Mouse (Mus musculus) kidney, postnatal 36 days (tissue): Measurements from ENCODE around the gene Ankrd13a.

Experiments used
- DNase-seq, 2 experiments: peaks; one replicate each; pipeline ENCODE4 v3.0.0; 2021 to 2022; ENCODE audit warnings: mixed read lengths in 2 of 2

The Ankrd13a gene

DNA sequence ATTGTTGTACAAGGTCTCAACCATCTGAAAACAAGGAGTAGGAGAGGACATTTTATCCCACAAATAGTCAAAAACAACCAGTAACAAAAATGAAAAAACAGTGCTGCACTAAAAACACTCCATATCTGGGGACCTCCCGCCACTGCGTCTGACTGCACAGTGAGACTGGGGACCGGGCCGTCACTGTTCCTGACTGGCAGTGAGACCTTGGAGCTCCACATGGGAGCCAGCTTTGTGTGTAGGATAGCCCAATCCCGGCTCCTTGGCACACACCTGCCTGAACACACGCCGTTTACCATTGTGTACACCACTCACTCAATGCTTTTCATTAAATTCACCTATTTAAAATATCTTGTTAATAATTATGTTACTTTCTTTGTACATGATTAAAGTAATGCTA is 7.3 kb upstream of the Ankrd13a start:
- DNase-seq: no peak

DNA sequence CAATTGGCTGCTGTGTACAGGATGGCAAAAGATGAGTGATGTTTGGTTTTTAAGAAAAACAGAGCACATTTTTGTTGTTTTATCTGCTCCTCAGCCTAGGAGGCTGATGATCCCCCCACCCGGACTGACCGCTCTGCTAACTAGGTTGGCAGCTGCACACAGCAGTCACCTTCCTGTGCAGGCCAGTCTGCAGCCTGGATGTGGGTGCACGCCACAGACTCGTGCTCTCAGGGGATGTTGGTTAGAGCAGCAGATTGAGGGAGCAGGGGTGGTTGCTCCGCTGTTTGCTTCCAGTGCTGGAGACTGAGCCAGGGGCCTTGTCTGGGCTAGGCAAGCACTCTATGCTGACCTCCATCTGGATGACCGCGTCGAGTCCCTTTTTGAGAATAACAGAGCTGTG is 4.7 kb upstream of the Ankrd13a start:
- no peak for DNase-seq

DNA sequence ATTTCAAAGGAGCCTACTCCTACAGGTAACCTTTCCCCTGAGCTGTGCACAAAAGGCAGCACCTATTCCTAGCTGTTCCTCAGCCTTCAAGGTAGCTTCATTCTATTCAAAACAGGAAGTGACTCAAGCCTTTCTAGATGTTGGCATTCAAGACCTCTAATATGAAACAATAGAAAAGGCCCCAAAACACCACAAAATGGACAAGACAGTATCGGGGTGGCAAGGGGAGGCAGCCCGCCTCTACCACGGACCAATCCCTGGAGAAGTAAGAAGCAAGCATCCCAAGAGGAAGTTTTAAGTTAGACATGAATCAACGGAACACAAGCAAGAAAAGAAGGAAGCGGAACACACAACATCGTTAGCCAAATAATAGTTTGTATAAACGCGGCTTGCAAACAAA is 2.7 kb upstream of the Ankrd13a start:
- no peak for DNase-seq

DNA sequence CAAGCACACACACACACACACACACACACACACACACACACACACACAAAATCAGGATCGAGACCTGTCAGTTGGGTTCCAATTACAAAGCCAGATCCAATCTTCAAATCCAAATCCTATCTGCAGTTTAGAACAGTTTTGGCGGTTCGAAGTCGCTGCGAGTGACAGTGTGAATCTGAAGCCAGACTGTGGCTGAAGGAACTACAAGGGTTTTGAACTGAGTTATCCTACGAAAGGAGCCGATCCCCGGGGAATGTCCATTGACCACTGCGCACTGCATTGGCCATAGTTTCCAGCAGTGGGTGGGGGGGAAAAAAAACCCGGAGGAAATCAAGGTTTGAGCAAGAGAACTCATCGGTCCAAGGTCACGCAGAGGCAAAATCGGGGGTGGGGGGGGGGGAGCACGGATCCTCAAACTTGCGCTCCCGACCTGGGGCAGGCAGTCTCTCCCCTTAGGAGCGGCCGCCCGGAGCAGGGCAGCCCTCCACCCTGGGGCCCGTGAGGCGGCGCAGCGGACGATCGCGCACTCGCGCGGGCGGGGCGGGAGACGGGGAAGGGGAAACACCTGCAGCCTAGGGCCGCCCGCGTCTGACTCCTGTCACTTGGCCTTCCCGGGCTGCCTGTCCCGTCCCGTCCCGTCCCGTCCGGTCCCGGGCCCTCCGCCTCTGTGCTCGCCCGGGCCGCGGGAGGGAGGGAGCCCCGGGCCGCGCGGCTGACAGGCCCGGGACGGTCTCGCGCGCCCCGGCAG is 1.8 kb upstream of the Ankrd13a start:
- peak; percentile 50 to 72 for DNase-seq

DNA sequence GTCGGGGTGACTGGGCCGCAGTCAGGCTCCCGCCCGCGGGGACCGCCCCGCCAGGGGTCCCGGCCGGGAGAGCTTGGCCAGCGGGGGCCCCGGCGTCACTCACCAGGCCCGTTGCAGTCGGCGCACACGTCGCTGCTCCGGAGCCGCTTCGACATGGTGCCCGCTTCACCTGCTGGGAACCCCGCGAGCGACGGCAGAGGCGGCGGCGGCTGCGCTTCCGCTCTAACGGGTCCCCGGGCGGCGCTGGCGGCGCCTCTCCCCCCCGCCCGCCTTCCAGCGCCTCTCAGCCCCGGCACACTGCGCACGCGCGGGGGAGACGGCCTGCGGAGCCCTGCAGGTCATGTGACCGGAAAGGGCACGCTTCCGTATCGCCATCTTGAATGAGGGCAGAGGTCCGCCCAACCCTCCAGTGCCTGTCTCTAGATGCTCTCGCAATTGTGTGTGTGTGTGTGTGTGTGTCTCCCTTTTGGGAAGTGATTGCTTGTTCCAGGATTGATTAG is 1.2 kb upstream of the Ankrd13a start:
- DNase-seq: peak; percentile 98 to 99

DNA sequence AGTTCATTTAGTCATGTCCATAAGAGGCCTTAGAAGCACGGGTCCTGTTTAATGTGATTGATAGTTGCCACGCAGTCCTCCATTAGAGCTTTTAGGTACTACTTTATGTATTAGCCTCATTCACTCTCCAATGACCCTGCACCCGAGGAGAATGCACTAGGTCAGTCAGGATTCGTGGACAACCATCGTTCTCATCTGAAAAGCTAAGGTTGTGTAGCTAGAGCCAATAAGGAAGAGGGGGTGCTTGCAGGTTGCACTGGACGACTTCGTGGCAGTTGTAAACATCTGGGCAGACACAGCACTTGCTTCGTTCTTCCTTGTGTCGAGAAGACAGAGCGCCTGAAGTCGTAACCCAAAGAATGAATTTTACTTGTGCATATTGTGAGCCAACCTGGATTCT is 697 bp upstream of the Ankrd13a start:
- peak in 1 of 2 experiments; percentile 27 for DNase-seq

DNA sequence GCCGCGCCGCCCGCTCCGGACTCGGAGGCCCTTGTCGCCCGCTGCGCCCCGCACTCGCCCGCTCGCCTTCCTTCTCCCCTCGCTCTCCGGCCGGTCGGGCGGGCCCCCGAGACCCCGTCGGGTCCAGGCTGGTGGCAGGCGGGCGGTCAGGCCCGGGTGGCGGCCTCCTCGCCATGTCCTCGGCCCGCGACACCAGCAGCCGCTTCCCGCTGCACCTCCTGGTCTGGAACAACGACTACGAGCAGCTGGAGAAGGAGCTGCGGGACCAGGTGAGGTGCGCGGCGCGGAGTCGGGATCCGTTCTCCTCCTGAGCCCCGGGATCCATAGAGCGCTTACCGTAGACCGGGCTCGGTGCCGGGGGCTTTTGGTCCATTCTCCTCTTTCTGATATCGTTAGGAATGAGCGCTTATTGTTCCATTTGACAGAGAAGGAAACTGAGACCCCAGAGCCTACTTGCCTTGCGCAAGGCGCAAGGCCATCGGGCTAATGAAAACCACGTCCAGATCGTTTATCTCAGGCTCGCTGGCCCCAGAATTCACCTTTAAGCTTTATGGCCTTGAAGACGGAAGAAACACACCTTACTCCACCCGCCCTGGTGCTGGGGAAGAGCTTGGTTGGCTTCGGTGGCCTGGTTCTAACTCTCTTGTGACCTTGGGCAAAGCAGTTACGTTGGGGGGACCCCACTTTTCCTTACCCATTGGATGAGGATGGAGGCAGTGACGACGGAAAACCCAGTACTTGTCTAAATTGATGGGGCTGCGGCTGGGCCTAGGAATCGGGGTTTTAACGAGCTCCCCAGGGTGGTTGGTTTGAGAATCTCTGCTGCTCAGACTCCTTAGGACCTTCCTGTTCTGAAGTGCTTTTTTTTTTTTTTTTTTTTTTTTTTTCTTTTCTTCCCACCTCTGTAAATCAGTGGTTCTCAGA is 841 bp downstream of the Ankrd13a start, which contains the start of gene Git2:
Gene Git2, minus strand, starts transcription at position 462 of the 924 bp plus-strand sequence.
- DNase-seq: peak in 1 of 2 experiments; percentile 46

DNA sequence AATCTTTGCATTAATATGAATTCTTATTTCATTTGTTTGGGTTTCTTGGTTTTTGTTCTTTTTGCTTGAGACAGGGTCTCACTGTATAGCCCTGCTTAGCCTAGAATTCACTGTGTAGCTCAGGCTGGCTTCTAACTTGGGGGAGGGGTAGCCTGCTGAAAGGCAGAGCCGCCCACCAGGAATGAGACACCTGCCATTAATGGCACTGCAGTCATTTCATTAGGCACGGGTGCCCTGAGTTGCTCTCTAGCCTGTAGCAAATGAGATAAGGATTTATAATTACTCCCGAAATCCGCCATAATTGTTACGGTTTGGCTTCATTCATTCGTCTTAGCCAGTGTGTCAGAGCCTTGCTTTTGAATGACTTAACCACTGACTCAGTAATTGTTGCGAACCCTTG is 1.7 kb downstream of the Ankrd13a start:
- no peak for DNase-seq

DNA sequence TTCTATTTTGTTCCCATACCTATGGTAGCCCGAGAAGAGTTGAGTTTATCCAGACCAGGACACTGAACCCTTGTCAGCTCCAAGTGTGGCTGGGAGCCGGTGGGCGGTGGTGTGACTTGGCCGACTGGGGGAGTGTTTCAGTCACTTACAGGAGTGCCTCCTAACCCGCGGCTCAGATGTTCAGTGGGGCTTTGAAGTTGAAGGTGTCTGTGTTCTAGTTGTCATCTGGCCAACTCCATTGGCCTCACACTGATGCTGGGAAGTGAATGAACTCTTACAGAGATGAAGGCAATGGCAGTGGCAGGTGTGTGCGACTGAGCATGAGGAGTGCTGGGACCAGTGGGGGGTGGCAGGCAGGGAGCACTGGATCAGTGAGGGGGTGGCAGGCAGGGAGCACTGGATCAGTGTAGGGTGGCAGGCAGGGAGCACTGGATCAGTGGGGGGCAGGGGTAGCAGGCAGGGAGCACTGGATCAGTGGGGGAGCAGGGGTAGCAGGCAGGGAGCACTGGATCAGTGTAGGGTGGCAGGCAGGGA is 5.5 kb downstream of the Ankrd13a start:
- DNase-seq: no peak

DNA sequence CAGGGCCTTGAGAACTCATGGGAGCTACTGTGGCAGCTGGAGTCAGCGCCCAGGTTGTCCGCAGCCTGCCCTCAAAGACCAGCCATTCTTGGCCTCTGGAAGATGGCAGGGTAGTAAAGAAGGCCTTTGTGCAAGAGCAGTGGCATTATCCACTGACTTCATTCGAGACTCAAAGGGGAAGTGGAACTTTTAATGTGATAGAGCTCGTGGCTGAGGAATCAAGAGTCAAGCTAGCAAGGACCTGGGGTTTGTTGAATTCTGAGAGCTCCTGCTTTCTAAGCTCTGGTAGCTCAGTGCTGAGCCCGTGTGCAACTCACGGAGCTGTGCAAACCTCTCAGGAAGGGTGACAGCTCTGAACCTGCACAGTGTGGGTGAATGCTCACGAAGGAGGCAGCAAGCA is 6.4 kb downstream of the Ankrd13a start:
- no peak for DNase-seq

DNA sequence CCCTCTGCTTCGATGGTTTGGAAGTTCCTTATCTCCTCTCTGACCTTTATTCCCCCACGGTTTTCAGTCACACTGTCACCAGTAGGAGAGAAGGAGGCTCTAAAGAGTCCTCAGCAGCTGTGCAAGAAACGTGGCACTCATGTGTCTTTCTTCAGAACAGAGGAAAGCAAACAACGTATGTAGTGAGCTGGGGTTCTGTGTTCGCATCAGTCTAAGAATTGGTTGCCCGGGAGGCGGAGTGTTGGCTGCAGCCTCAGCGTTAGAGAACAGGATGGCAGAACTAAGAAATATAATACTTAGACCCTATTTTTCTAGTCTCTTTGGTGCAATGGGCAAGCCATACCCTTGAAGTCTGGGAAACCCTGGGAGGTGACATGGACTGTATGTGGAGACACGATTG is 8.5 kb downstream of the Ankrd13a start:
- no peak for DNase-seq

DNA sequence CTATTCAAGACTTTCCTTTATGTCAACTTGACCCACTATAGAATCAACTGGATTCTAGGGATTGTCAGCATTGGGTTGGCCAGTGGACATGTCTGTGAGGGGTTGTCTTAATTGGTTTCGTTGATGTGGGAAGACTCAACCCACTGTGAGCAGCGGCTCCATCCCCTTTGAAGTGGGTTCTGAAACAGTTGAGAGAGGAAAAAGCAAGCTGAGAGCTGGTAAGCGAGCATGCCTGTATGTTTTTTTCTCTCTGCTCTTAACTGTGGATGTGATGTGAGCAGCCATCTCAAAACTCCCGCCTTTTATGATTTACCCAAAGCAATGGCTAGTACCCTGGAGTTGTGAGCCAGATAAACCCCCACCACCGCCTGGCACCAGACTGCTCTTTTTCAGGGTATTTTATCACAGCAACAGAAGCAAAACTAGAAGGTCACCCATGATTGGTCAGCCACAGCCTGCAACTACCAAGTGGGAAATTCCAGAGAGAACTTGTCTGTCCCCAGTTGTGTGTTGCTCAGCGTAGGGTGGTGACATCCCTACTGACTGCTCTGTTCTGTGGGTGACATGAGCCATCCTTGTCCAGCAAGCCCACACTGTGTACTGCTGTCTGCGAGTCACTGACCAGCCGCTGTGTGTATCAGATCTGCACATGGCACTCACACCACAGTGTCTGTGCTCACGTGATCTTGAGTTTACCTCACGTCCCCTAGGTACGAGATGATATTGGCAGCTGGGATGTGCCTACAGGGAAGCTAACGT is 9.1 kb downstream of the Ankrd13a start:
- DNase-seq: no peak

DNA sequence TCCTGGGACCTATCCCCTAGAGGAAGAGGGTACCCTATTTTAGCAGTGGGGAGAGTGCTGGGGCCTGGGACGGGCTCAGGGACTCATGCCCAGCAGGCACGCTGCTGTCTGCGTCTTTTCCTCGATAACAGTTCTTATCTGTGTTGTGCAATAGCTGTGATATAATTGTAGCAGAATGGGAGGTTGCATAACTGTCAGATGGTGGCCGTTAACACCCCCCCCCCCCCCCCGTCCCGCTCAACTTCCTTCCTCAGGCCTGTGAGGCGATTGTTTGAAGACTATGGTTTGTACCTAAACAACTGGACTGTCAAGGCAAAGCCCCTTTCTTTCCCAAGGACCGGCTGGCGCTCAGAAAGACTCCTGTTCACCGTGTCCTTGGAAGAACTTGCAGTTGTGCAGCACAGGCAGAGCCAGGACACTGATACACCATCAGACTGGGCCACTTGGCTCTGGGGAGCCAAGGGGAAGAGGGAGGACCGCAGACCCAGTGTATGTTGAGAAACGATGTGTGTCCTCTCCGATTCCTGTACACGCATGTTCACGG is 10.2 kb downstream of the Ankrd13a start:
- DNase-seq: peak; percentile 25 to 56

DNA sequence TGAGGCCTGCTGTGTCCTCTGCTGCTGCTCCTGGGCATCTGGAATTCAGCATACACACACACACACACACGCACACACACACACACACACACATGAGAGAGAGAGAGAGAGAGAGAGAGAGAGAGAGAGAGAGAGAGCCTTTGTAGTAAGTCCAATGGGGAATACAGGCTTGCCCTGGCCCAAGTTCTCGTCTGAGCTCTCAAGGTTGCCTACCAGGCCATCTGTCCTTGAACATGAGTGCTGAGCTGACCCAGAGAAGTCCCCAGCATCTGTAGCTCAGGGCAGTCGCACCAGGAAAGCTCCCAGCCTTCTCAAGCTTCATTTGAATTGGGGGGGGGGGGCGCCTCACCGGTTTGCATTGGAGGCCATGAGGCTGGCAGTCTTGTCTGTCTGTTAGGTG is 10.7 kb downstream of the Ankrd13a start:
- DNase-seq: no peak

DNA sequence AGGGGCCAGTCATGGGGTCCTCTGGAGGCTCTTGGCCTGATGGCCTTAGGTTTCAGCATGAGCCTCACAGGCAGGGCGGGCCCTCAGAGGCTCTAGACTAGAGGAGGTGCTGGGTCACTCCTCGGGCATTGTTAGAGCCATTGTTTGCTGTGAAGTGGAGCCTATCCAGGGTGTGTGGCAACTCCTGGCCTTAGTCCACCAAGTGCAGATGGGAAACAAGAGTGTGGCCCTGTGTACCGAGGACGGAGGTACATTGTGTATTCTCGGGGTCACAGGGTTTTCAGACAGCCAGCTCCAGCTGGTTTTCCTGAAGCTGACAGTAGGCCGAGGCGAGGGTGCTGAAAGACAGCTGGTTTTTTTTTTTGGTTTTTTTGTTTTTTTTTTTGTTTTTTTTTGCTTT is 18.8 kb downstream of the Ankrd13a start:
- peak in 1 of 2 experiments; percentile 26 for DNase-seq

DNA sequence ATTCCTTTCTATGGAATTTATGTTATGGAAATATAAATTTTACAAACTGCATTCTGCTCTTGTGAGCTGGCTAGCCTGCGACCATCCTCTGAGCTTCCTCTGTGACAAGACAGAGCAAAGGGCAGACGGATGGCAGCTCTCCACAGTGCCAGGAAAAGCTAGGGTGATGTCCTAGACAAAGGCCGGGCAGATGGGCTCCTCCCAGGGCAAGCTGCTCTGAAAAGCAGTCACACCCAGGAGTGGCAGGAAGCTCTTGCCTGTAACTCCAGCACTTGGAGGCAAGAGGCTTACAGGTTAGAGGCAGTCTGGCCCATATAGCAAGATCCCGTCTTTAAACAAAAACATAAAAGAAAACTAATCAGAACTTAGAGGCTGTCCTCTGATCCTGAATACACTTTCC is 20.1 kb downstream of the Ankrd13a start:
- peak; percentile 29 to 51 for DNase-seq

DNA sequence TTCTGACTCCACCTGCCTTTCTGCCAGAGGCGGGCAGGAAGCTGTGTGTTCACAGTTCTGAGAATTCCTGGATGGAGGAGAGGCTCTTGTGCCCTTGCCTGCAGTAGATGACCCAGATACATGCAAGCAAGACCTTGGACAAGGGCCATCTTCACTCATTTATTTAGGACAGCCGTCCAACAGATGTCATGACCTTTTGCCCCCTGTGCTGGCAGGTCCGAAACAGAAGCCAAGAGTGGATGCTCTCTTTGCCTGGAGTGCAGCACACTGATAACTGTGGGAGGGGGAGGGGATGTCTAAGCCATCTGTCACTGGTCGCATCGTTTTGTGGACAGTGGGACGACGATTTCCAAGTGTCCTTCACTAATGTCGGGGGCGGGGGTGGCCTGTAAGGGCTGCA is 20.8 kb downstream of the Ankrd13a start:
- DNase-seq: peak in 1 of 2 experiments; percentile 32

DNA sequence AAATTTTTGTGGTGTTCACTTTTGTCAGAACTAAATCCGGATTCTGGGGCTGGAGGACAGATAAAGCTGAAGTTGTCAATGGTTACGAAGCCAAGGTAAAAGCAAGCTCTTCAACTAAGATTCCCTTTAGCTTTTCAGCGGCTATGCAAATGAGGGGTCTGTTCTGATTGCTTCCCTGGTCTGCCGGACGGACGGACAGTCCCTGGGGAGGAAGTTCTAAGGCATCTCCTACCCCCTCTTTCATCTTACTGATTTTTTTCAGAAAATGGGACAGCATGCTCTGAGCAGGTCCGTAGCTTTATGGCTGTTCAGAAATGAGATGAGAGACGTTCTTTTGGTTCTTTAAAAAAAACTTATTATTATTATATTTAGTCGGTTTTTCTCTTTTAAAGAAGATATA is 21.2 kb downstream of the Ankrd13a start:
- no peak for DNase-seq

DNA sequence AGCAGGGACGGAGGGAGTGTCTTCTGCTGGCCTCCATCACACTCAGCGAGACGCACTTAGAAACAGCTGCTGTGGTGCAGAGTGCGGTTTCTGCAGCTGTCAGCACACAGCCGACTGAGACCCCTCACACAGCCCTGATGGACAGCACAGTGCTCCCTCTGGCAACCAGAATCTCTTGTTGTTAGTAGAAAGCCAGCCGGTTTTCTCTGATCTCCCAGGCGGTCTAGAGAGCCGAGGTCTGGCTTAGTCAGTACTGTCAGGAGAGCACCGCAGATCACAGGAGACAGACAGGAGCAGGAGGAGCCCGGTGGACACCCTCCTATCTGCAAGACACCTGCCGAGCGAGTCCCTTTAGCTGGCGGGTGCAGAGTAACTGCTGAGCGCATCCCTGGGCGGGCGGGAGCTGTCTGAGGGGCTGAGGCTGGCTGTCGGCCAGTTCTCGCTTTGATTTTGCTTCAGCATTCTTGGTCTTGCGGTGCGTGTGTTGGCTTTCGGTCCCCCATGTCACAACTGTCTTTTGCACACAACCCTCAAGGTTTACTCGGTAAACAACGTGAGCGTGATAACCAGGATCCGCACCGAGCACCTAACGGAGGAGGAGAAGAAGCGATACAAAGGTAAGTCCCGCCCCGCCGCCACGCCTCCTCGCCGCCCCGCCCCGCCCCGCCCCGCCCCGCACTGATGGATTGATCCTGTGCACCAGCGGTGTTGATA is 22.0 kb downstream of the Ankrd13a start:
- DNase-seq: no peak

DNA sequence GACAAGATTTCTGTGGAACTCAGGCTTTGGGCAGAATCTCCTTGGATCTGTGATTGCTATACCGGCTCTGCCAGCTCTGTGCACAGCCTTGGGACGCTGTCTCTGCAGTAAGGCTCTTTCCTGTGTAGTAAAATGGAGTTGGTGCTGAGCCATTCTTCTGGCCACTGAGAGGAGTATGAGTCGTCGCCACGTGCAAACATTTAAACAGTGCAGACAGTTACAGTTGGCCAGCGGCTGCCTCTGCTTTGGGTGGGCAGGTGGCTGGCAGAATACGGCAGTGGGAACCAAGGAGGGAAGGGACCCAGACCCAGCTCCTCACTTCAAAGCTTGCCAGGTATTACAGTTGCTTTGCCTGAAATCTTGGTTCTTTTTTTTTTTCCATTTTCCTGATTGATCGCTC is 22.8 kb downstream of the Ankrd13a start:
- no peak for DNase-seq

DNA sequence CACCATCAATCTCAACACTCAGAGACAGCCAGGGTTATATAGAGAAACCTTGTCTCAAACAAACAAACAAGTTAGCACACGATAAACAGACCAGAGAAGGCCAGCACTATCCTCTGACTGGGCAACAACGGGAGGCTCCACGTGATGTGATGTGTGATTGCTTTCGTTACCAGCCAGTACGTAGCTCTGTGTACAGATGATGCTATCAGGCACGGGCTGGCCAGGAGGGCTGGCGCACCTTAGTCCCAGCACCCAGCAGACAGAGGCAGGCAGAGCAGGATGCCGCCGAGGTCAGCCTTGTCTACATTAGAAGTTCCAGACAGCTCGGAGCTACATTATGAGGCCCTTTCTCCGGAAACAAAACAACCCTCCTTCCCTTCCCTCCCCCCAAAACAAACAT is 25.4 kb downstream of the Ankrd13a start:
- no peak for DNase-seq

DNA sequence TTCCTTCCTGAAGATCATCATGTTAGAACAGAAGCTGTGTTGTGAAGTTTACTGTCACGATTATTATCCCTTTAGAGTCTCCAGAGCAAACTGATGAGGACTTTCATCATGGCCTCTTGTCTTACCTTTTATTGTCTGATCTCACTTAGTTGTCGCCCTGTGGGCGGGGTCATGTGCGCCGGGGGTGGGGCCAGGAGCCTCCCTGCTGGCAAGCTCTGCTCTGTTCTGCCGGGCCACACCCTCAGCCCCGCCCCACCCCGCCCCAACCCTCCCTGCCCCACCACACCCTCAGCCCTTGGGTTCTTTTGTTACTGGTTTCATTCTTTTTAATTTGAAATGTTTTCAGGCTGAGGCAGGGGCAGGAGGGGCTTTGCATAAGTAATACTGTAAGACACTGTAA is 26.6 kb downstream of the Ankrd13a start:
- peak in 1 of 2 experiments; percentile 43 for DNase-seq
